Mouse (Mus musculus) limb, embryonic 13.5 days (tissue): ENCODE measurements around the gene Zfp62. TPM values are rescaled to one million over a fixed set of nuclear protein-coding genes. Genes with fewer than 3 reads are reported as not detected.

Experiments
- ATAC-seq: fragments of 200-750 bp; cut with Nextera tagmentation; 2 replicates; pipeline ENCODE4 v1.8.0; 2017; ENCODE audit warnings: low read depth, moderate number of reproducible peaks, moderate TSS enrichment; ENCODE audit not compliant: low FRiP score
- H3K27ac ChIP-seq: fragments of 300-500 bp; sonication (generic); 2 replicates; pipeline ENCODE4 v1.5.1; 2015; ENCODE audit warnings: inconsistent platforms, mild to moderate bottlenecking, moderate library complexity
- H3K27me3 ChIP-seq: fragments of 300-500 bp; sonication (generic); 2 replicates; pipeline ENCODE4 v1.6.1; 2015; ENCODE audit warnings: mild to moderate bottlenecking, inconsistent platforms
- H3K36me3 ChIP-seq: fragments of 300-500 bp; sonication (generic); 2 replicates; pipeline ENCODE4 v1.6.1; 2015; ENCODE audit warnings: inconsistent platforms, mild to moderate bottlenecking, moderate library complexity
- H3K4me1 ChIP-seq: fragments of 300-500 bp; sonication (generic); 2 replicates; pipeline ENCODE4 v1.6.1; 2015; ENCODE audit warnings: inconsistent platforms
- H3K4me2 ChIP-seq: fragments of 300-500 bp; sonication (generic); replicated peaks from 2 replicates; pipeline ENCODE4 v1.6.1; 2015; ENCODE audit warnings: inconsistent platforms, mild to moderate bottlenecking, moderate library complexity
- H3K4me3 ChIP-seq: fragments of 300-500 bp; sonication (generic); 2 replicates; pipeline ENCODE4 v1.5.1; 2015; ENCODE audit warnings: moderate library complexity, mild to moderate bottlenecking, inconsistent platforms
- H3K9ac ChIP-seq: fragments of 300-500 bp; sonication (generic); 2 replicates; pipeline ENCODE4 v1.6.1; 2015; ENCODE audit warnings: mild to moderate bottlenecking, inconsistent platforms
- H3K9me3 ChIP-seq: fragments of 300-500 bp; sonication (generic); 2 replicates; pipeline ENCODE4 v1.6.1; 2016; ENCODE audit warnings: inconsistent platforms
- WGBS: fragments of 180-500 bp; shearing (Covaris S2); methylation state at CpG from one replicate; pipeline ENCODE4 v1.1.7; 2015; 5-methylcytosine and 5-hydroxymethylcytosine counted together
- polyA plus RNA-seq: library from polyadenylated mRNA; unstranded; fragments of >200 nt; fragmentation: Nextera tagmentation; extraction: Ambion mirVana; gene quantifications from 2 replicates; pipeline ENCODE4 v1.2.1, GENCODE M21; 2015

Zfp62 gene
- polyA plus RNA-seq, 1 experiment from 2014 or later, result 48.8 TPM

- Histone ChIP-seq H3K9ac (no peak overlapping the region), H3K4me3 (no peak overlapping the region), H3K27me3 (no peaks in the 10 kb centered on the region), H3K4me2 (no peak overlapping the region), H3K9me3 (no peaks in the 10 kb centered on the region), H3K4me1 (no peaks in the 10 kb centered on the region), H3K27ac (no peak overlapping the region), H3K36me3 (peaks cover 62% of the 10 kb centered on the region)
- ATAC-seq, result no peak
- WGBS, result 95% methylated on average over 1 of the region's 1 CpGs
Measured at GRCm38 (mm10) chr11:49213505-49213904, 10.4 kb downstream of the Zfp62 start.

GRCm38 (mm10) chr11:49219271-49219670 is 16.2 kb downstream of the Zfp62 start:
- Histone ChIP-seq H3K27ac (no peak overlapping the region), H3K36me3 (peaks cover 38% of the 10 kb centered on the region), H3K9ac (no peak overlapping the region), H3K9me3 (no peaks in the 10 kb centered on the region), H3K4me2 (no peak overlapping the region), H3K4me3 (no peak overlapping the region), H3K27me3 (no peaks in the 10 kb centered on the region), H3K4me1 (no peaks in the 10 kb centered on the region)
- WGBS, result 95% methylated on average over 2 of the region's 2 CpGs
- no peak for ATAC-seq

GRCm38 (mm10) chr11:49224455-49224854 is 21.4 kb downstream of the Zfp62 start:
- Histone ChIP-seq H3K27ac (no peak overlapping the region), H3K27me3 (no peaks in the 10 kb centered on the region), H3K4me2 (no peak overlapping the region), H3K9ac (no peak overlapping the region), H3K36me3 (no peaks in the 10 kb centered on the region; the same call in 1 of the 2 replicates), H3K4me1 (no peaks in the 10 kb centered on the region), H3K9me3 (no peaks in the 10 kb centered on the region), H3K4me3 (no peak overlapping the region)
- 57% methylated on average over 1 of the region's 1 CpGs for WGBS
- no peak for ATAC-seq

DNA sequence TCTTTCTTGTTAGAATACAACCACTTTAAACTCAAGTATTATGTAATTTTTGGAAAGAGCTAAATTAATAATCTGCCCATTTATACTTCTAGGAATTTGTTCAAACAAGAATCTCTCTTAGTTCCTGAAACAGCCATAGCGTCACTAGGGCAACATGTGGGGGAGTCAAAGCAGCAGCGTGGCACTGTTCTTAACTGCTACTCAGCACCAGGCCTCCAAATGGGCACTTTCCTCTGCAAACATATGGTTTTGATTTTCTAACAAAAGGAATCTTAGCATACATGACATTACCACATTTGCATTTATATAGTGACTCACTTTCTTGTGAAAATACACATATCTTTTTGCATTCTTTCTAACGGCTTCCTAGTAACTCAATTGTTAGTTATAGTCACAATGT is 29.7 kb downstream of the Zfp62 start:
- H3K9me3 ChIP-seq, result no peaks in the 10 kb centered on the region
- H3K4me1 ChIP-seq, result 0 out of 2 replicates have a peak, but pooled peaks cover 2% of the 10 kb centered on the region
- WGBS, result 43% methylated on average over 3 of the region's 3 CpGs
- no peak overlapping the region for H3K4me3 ChIP-seq
- ATAC-seq, result no peak
- no peaks in the 10 kb centered on the region for H3K27me3 ChIP-seq
- no peak overlapping the region for H3K27ac ChIP-seq
- H3K36me3 ChIP-seq, result no peaks in the 10 kb centered on the region
- H3K4me2 ChIP-seq, result no peak overlapping the region
- no peak overlapping the region for H3K9ac ChIP-seq

DNA sequence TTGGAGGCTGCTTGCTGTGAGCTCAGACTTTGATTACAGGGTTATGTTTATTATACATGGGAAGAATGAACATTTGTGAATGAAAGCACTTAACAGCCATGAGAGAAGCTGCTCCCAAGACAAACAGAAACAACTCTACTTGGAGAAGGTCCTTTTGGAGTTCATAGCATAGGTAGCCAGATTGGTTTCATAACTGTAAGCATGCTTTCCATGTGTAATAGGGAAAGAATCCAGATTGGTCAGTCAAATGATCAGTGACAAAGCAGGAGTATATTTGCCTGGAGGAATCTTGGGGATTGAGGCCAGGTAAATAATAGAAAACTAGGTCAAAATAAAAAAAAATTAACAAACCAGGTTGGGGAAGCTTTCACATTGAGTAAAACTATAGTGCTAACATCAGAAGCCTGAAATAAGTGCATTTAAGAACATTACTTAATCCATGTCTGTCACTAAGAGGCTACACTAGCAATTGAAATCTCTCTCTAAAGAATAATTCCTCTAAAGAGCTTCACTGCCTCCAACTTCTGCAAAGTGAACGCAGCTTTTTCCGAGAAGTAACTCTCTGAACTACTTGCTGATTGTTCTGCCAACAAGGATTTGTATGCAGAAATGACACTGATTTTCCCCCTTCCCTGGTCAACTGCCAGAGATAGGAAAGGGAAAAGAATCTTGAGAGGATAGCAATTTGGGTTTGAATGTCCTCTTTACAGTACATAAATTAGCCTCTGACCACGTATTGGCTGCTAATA is 32.5 kb downstream of the Zfp62 start:
- Histone ChIP-seq H3K27ac (no peak overlapping the region), H3K4me2 (no peak overlapping the region), H3K4me3 (no peak overlapping the region), H3K9ac (no peak overlapping the region), H3K27me3 (no peaks in the 10 kb centered on the region), H3K4me1 (0 out of 2 replicates have a peak, but pooled peaks cover 2% of the 10 kb centered on the region), H3K36me3 (no peaks in the 10 kb centered on the region), H3K9me3 (no peaks in the 10 kb centered on the region)
- 80% methylated on average over 3 of the region's 3 CpGs for WGBS
- no peak for ATAC-seq

DNA sequence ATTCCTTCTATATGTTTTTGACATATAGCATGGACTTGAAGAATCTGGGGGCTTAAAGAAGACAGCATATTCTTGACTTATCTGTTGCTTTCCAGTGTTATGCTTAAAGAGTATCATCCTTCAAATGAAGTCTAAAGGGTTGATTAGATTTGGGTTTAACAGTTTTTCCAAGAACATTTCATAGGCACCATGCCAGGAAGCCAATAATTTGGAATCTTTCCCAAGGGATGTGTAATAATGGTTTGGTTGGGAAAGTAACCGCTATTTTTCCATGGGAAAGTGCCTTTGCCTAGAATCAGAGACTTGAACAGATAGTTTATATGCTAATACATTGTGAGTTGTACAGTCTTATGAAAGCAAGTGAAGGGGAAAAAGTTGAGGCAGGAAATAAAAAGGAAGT is 33.8 kb downstream of the Zfp62 start:
- 53% methylated on average over 1 of the region's 1 CpGs for WGBS

GRCm38 (mm10) chr11:49237532-49237931 is 34.4 kb downstream of the Zfp62 start:
- 62% methylated on average over 2 of the region's 2 CpGs for WGBS
- Histone ChIP-seq H3K9me3 (no peaks in the 10 kb centered on the region), H3K4me1 (peaks cover 2% of the 10 kb centered on the region; the same call in 1 of the 2 replicates), H3K27ac (no peak overlapping the region), H3K4me2 (no peak overlapping the region), H3K4me3 (no peak overlapping the region), H3K27me3 (no peaks in the 10 kb centered on the region), H3K36me3 (no peaks in the 10 kb centered on the region), H3K9ac (no peak overlapping the region)
- no peak for ATAC-seq

More for the DNA sequence above, 33.8 kb downstream of the Zfp62 start:
- no peaks in the 10 kb centered on the region for H3K27me3 ChIP-seq
- no peak overlapping the region for H3K9ac ChIP-seq
- no peak overlapping the region for H3K4me2 ChIP-seq
- no peak overlapping the region for H3K27ac ChIP-seq
- ATAC-seq, result no peak
- H3K4me3 ChIP-seq, result no peak overlapping the region
- 0 out of 2 replicates have a peak, but pooled peaks cover 2% of the 10 kb centered on the region for H3K4me1 ChIP-seq
- H3K36me3 ChIP-seq, result no peaks in the 10 kb centered on the region
- H3K9me3 ChIP-seq, result no peaks in the 10 kb centered on the region

- Histone ChIP-seq H3K4me2 (no peak overlapping the region), H3K27ac (no peak overlapping the region), H3K9ac (no peak overlapping the region), H3K4me3 (no peak overlapping the region), H3K9me3 (no peaks in the 10 kb centered on the region), H3K36me3 (no peaks in the 10 kb centered on the region), H3K4me1 (peaks cover 10% of the 10 kb centered on the region), H3K27me3 (no peaks in the 10 kb centered on the region)
- 95% methylated on average over 1 of the region's 1 CpGs for WGBS
- no peak for ATAC-seq
Measured at GRCm38 (mm10) chr11:49240310-49240709, 37.2 kb downstream of the Zfp62 start.

GRCm38 (mm10) chr11:49240874-49241273 is 37.8 kb downstream of the Zfp62 start:
- no peak overlapping the region for H3K27ac ChIP-seq
- no peaks in the 10 kb centered on the region for H3K36me3 ChIP-seq
- H3K9me3 ChIP-seq, result no peaks in the 10 kb centered on the region
- H3K4me1 ChIP-seq, result peaks cover 16% of the 10 kb centered on the region
- ATAC-seq, result no peak
- H3K4me3 ChIP-seq, result no peak overlapping the region
- H3K27me3 ChIP-seq, result no peaks in the 10 kb centered on the region
- H3K9ac ChIP-seq, result no peak overlapping the region
- WGBS, result 80% methylated on average over 4 of the region's 4 CpGs
- H3K4me2 ChIP-seq, result no peak overlapping the region

DNA sequence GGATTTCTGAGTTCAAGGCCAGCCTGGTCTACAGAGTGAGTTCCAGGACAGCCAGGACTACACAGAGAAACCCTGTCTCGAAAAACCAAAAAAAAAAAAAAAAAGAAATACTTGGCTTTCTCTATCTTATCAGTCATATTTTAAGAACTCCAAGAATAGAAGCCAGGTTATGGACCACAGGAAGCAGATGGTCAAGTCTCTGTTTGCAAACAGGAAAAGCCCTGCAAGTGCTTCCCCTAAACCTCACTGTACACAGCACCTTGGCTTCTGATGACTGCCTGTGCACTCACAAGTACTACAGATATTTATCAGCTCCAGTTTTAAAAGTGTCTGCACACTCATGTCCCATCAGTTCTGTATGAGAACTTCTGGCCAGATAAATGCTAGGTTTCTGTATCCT is 38.4 kb downstream of the Zfp62 start:
- Histone ChIP-seq H3K9me3 (no peaks in the 10 kb centered on the region), H3K27me3 (no peaks in the 10 kb centered on the region), H3K27ac (no peak overlapping the region), H3K4me1 (peaks cover 18% of the 10 kb centered on the region), H3K4me2 (no peak overlapping the region), H3K9ac (no peak overlapping the region), H3K4me3 (no peak overlapping the region), H3K36me3 (no peaks in the 10 kb centered on the region)
- no peak for ATAC-seq
- 69% methylated on average over 1 of the region's 1 CpGs for WGBS

DNA sequence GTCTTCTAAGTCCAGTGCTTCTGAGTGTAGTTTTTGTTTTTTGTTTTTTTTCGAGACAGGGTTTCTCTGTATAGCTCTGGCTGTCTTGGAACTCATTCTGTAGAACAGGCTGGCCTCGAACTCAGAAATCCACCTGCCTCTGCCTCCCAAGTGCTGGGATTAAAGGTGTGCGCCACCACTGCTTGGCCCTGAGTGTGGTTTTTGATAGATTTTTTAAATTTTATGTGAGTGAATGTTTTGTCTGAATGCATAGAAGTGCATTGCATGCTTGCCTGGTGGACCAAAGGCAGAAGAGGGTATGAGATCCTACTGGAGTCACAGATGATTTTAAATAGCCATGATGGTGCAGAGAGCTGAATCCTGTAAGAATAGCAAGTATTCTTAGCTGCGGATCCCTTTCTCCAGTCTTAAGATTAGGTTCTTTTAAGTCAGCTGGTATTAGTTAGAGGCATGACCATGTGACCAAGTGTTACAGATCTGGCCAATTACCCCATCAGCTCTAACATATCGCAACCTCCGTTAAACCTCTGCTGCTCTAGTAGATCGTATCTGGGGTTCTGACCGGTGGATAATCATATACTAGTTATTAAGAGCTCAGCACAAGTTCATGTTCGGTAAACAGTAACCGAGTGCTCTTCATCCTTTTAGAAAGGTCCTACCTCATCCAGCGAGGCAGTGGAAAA is 40.0 kb downstream of the Zfp62 start:
- ATAC-seq, result peak; percentile 4
- no peaks in the 10 kb centered on the region for H3K36me3 ChIP-seq
- H3K4me1 ChIP-seq, result peaks cover 28% of the 10 kb centered on the region
- peak overlapping the region; percentile 91 for H3K27ac ChIP-seq
- no peaks in the 10 kb centered on the region for H3K9me3 ChIP-seq
- peak overlapping the region; percentile 54 for H3K4me3 ChIP-seq
- peak overlapping the region; percentile 70 for H3K4me2 ChIP-seq
- H3K9ac ChIP-seq, result peak overlapping the region; percentile 64
- WGBS, result 20% methylated on average over 11 of the region's 11 CpGs
- H3K27me3 ChIP-seq, result no peaks in the 10 kb centered on the region

- peak within 1 kb of the TSS; percentile 64 for H3K9ac ChIP-seq
- under 1% methylated on average over 56 of the region's 60 CpGs for WGBS
- no peaks in the 10 kb centered on the region for H3K9me3 ChIP-seq
- no peaks in the 10 kb centered on the region for H3K36me3 ChIP-seq
- H3K4me2 ChIP-seq, result peak within 1 kb of the TSS; percentile 70
- peak within 1 kb of the TSS; percentile 91 for H3K27ac ChIP-seq
- peaks cover 32% of the 10 kb centered on the region for H3K4me1 ChIP-seq
- no peaks in the 10 kb centered on the region for H3K27me3 ChIP-seq
- ATAC-seq, result peak; percentile 94
- H3K4me3 ChIP-seq, result peak within 1 kb of the TSS; percentile 54
Measured at GRCm38 (mm10) chr11:49243727-49244594, 40.9 kb downstream of the Zfp62 start, which contains the start of gene Mgat1. Mgat1 (plus strand) TSS chr11:49244191.
